Mouse (Mus musculus): ENCODE measurements at regions not wholly inside any gene's neighbourhood (a gene's known extent, or its start where the extent isn't known, plus 50 kb on each side); places are given as distances from the start of the nearest gene placed in this dataset.

DNA sequence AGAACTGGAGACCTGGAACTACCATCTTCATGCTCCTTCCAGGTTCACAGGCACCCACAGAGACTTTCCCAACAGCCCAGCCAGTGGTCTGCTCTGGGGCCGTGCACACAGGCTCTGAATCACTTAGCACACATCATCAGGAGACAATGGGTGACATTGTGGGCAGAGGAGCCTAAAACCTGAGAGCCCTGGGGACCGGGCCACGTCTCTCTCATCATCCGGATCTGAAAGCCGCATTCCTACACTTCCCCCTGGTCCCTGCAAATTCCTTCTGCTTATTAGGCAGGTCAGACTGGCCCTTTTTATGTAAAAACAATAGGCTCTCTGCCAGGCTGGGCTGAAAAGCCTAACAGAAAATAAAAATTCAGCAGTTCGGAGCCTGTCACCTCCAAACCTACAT is 119.6 kb upstream of the Tbx3 start:
- no peak for TF ChIP-seq CTCF (IDR thresholded peaks at IDR 0.05; ENCODE audit: control insufficient read depth, insufficient read depth, insufficient replicate concordance, low read depth, low read length)
- TF ChIP-seq POLR2A (IDR thresholded peaks at IDR 0.05; ENCODE audit: control insufficient read depth, low read depth, low read length) = no peak
